Mouse (Mus musculus) liver, embryonic 11.5 days (tissue): ENCODE results near the gene Lrmp. TPM values are rescaled to one million over a fixed set of nuclear protein-coding genes. Genes with fewer than 3 reads are reported as not detected.

Source experiments
- ATAC-seq: fragments of 200-750 bp; cut with Nextera tagmentation; replicated peaks from 2 replicates; pipeline ENCODE4 v1.8.0; 2017; ENCODE audit warnings: moderate number of reproducible peaks, mild to moderate bottlenecking, moderate TSS enrichment, moderate library complexity; ENCODE audit not compliant: low FRiP score
- DNase-seq: peaks from one replicate; pipeline ENCODE4 v3.0.0-alpha.2; 2017; ENCODE audit warnings: low spot score
- H3K27ac ChIP-seq: fragments of 300-500 bp; sonication (generic); 2 replicates; pipeline ENCODE4 v1.5.1; 2014; ENCODE audit warnings: mild to moderate bottlenecking, low read depth, low read length, control low read depth
- H3K27me3 ChIP-seq: fragments of 300-500 bp; sonication (generic); replicated peaks from 2 replicates; pipeline ENCODE4 v1.6.1; 2014; ENCODE audit warnings: low read length, mixed read lengths; ENCODE audit not compliant: control insufficient read depth, insufficient read depth
- H3K36me3 ChIP-seq: fragments of 300-500 bp; sonication (generic); 2 replicates; pipeline ENCODE4 v1.6.1; 2014; ENCODE audit warnings: mild to moderate bottlenecking, low read length, moderate library complexity, mixed read lengths; ENCODE audit not compliant: control insufficient read depth, insufficient read depth
- H3K4me1 ChIP-seq: fragments of 300-500 bp; sonication (generic); replicated peaks from 2 replicates; pipeline ENCODE4 v1.6.1; 2014; ENCODE audit warnings: low read length, mixed read lengths; ENCODE audit not compliant: control insufficient read depth, insufficient read depth
- H3K4me2 ChIP-seq: fragments of 300-500 bp; sonication (generic); 2 replicates; pipeline ENCODE4 v1.6.1; 2014; ENCODE audit warnings: mild to moderate bottlenecking, control low read depth, moderate library complexity
- H3K4me3 ChIP-seq: fragments of 300-500 bp; sonication (generic); 2 replicates; pipeline ENCODE4 v1.5.1; 2014; ENCODE audit warnings: low read depth, low read length, control low read depth
- H3K9ac ChIP-seq: fragments of 300-500 bp; sonication (generic); 2 replicates; pipeline ENCODE4 v1.6.1; 2014; ENCODE audit warnings: low read depth, low read length, control low read depth
- H3K9me3 ChIP-seq: fragments of 300-500 bp; sonication (generic); 2 replicates; pipeline ENCODE4 v1.6.1; 2016; ENCODE audit warnings: low read length, inconsistent platforms, mixed read lengths; ENCODE audit not compliant: control insufficient read depth
- WGBS: fragments of 180-500 bp; shearing (Covaris S2); extraction: QIAGEN DNeasy Blood & Tissue Kit; methylation state at CpG from one replicate; pipeline ENCODE4 v1.1.7; 2014; 5-methylcytosine and 5-hydroxymethylcytosine counted together
- polyA plus RNA-seq: library from polyadenylated mRNA; unstranded; fragments of >200 nt; fragmentation: Nextera tagmentation; extraction: Ambion mirVana; gene quantifications from 2 replicates; pipeline ENCODE4 v1.2.1, GENCODE M21; 2014

Gene Lrmp
- polyA plus RNA-seq, 1 experiment from 2014 or later = 28.8 TPM

- H3K36me3 ChIP-seq = no peaks in the 10 kb centered on the region
- peak overlapping the region; percentile 64 for H3K4me2 ChIP-seq
- no peak overlapping the region for H3K9ac ChIP-seq
- 15% methylated on average over 9 of the region's 9 CpGs for WGBS
- ATAC-seq (no peak), DNase-seq (peak; percentile 27)
- H3K4me3 ChIP-seq = no peak overlapping the region
- H3K27ac ChIP-seq = no peak overlapping the region
- no peaks in the 10 kb centered on the region for H3K4me1 ChIP-seq
- H3K9me3 ChIP-seq = no peaks in the 10 kb centered on the region
- H3K27me3 ChIP-seq = peaks cover 38% of the 10 kb centered on the region
Observed at GRCm38 (mm10) chr6:145076286-145076685, 39.2 kb upstream of the Lrmp start.

- DNase-seq (peak; percentile 22), ATAC-seq (no peak)
- Histone ChIP-seq H3K4me1 (no peaks in the 10 kb centered on the region), H3K36me3 (no peaks in the 10 kb centered on the region), H3K9me3 (no peaks in the 10 kb centered on the region), H3K4me3 (no peak overlapping the region), H3K27me3 (peaks cover 33% of the 10 kb centered on the region), H3K4me2 (no peak overlapping the region), H3K27ac (no peak overlapping the region), H3K9ac (no peak overlapping the region)
- 68% methylated on average over 8 of the region's 9 CpGs for WGBS
Observed at GRCm38 (mm10) chr6:145079087-145079759, 36.2 kb upstream of the Lrmp start.

GRCm38 (mm10) chr6:145081721-145082120 is 33.7 kb upstream of the Lrmp start:
- H3K27me3 ChIP-seq = peaks cover 10% of the 10 kb centered on the region; the same call in 1 of the 2 replicates
- no peak overlapping the region for H3K27ac ChIP-seq
- DNase-seq (no peak), ATAC-seq (no peak)
- WGBS = 50% methylated on average over 4 of the region's 4 CpGs
- no peaks in the 10 kb centered on the region for H3K36me3 ChIP-seq
- H3K4me3 ChIP-seq = no peak overlapping the region
- H3K9me3 ChIP-seq = no peaks in the 10 kb centered on the region
- no peaks in the 10 kb centered on the region for H3K4me1 ChIP-seq
- no peak overlapping the region for H3K9ac ChIP-seq
- no peak overlapping the region for H3K4me2 ChIP-seq

GRCm38 (mm10) chr6:145084343-145085117 is 30.9 kb upstream of the Lrmp start:
- ATAC-seq (no peak), DNase-seq (no peak)
- Histone ChIP-seq H3K36me3 (no peaks in the 10 kb centered on the region), H3K27ac (no peak overlapping the region), H3K4me2 (no peak overlapping the region), H3K27me3 (no peaks in the 10 kb centered on the region), H3K4me3 (no peak overlapping the region), H3K9me3 (no peaks in the 10 kb centered on the region), H3K4me1 (peaks cover 4% of the 10 kb centered on the region; the same call in 1 of the 2 replicates), H3K9ac (no peak overlapping the region)
- 91% methylated on average over 8 of the region's 8 CpGs for WGBS

GRCm38 (mm10) chr6:145088451-145089113 is 26.9 kb upstream of the Lrmp start:
- H3K4me2 ChIP-seq = no peak overlapping the region
- ATAC-seq (0 out of 2 replicates have a peak, but pooled peaks have one; percentile 2), DNase-seq (no peak)
- no peak overlapping the region for H3K4me3 ChIP-seq
- H3K27ac ChIP-seq = no peak overlapping the region; the same call in 1 of the 2 replicates
- H3K9me3 ChIP-seq = no peaks in the 10 kb centered on the region
- peaks cover 4% of the 10 kb centered on the region; the same call in 1 of the 2 replicates for H3K4me1 ChIP-seq
- H3K27me3 ChIP-seq = no peaks in the 10 kb centered on the region
- WGBS = 45% methylated on average over 4 of the region's 4 CpGs
- H3K9ac ChIP-seq = no peak overlapping the region
- no peaks in the 10 kb centered on the region for H3K36me3 ChIP-seq

- DNase-seq (no peak), ATAC-seq (peak; percentile 80)
- no peak overlapping the region; the same call in 1 of the 2 replicates for H3K27ac ChIP-seq
- no peaks in the 10 kb centered on the region for H3K36me3 ChIP-seq
- H3K27me3 ChIP-seq = no peaks in the 10 kb centered on the region
- peaks cover 4% of the 10 kb centered on the region; the same call in 1 of the 2 replicates for H3K4me1 ChIP-seq
- no peak overlapping the region for H3K9ac ChIP-seq
- H3K9me3 ChIP-seq = no peaks in the 10 kb centered on the region
- H3K4me2 ChIP-seq = peak overlapping the region; percentile 2; the same call in 1 of the 2 replicates
- no peak overlapping the region for H3K4me3 ChIP-seq
- WGBS = 26% methylated on average over 4 of the region's 4 CpGs
Observed at GRCm38 (mm10) chr6:145089373-145089772, 26.1 kb upstream of the Lrmp start.

GRCm38 (mm10) chr6:145090201-145090863 is 25.1 kb upstream of the Lrmp start:
- Histone ChIP-seq H3K27me3 (no peaks in the 10 kb centered on the region), H3K27ac (no peak overlapping the region), H3K4me2 (no peak overlapping the region), H3K9ac (no peak overlapping the region), H3K4me1 (peaks cover 4% of the 10 kb centered on the region; the same call in 1 of the 2 replicates), H3K36me3 (no peaks in the 10 kb centered on the region), H3K9me3 (no peaks in the 10 kb centered on the region), H3K4me3 (no peak overlapping the region)
- DNase-seq (no peak), ATAC-seq (no peak)
- 46% methylated on average over 6 of the region's 6 CpGs for WGBS

- Histone ChIP-seq H3K4me1 (peaks cover 4% of the 10 kb centered on the region; the same call in 1 of the 2 replicates), H3K9me3 (no peaks in the 10 kb centered on the region), H3K9ac (no peak overlapping the region), H3K27me3 (no peaks in the 10 kb centered on the region), H3K27ac (no peak overlapping the region), H3K4me2 (no peak overlapping the region), H3K4me3 (no peak overlapping the region), H3K36me3 (no peaks in the 10 kb centered on the region)
- DNase-seq (no peak), ATAC-seq (no peak)
- WGBS = 66% methylated on average over 5 of the region's 5 CpGs
Observed at GRCm38 (mm10) chr6:145090928-145091327, 24.5 kb upstream of the Lrmp start.
